Mouse (Mus musculus): Measurements from ENCODE around the gene Hes2. TPM values are rescaled to one million over a fixed set of nuclear protein-coding genes. Genes with fewer than 3 reads are reported as not detected.

Gene Hes2
- polyA plus RNA-seq, 1 experiment from 2014 or later = 2.4 TPM

GRCm38 (mm10) chr4:152125161-152126025 lies 33.3 kb upstream of the Hes2 start:
- Histone ChIP-seq H3K4me1 (peaks cover 26% of the 10 kb centered on the region), H3K36me3 (no peaks in the 10 kb centered on the region), H3K9me3 (replicated peaks) (no peaks in the 10 kb centered on the region), H3K27ac (no peak overlapping the region), H3K4me3 (peak overlapping the region; percentile 23), H3K4me2 (replicated peaks) (peak overlapping the region; percentile 41), H3K9ac (no peak overlapping the region), H3K27me3 (peaks cover 100% of the 10 kb centered on the region)
- 7% methylated on average over 56 of the region's 56 CpGs for WGBS
- no peak for ATAC-seq (ENCODE audit: low FRiP score)

DNA sequence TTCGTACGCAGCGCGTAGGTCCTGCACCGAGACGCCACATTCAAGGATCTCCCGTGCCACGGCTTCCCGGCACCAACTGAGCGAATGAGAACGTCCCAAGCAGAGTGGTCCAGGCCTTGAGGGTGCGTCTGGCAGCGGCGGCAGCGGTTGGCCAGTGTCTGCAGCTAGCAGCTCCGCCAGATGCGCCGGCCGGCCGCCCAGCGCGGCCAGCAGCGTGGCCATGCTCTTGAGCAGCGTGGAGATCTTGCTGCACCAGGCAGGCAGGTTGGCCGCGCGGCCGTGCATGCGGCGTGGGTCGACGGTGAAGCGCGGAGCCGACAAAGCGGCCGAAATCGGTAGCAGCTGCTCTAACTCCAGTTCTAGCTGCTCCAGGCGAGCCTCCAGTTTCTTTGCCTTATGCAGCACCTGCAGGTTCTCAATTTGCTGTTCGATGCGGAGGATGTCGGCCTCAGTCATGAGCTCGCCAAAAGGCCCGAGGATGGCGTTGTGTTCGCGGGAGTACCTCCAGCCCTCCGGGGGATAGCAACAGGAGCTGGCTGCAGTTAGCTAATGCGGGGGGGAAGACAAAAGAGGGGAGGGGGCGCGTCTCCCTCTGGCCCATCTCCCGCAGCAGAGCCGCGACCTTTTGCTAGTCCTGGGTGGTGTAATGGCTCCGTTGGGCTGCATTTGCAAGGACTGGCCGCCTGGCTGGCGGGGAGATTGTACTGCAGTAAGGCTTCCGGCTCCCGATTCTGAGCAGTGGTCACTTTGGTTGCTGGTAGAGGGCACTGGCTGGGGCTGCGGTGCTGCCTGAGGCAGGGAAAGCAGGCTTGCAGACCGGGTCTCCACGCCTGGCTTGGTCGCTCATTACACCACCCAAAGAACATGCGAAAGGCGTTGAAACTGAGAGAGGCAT lies 32.4 kb upstream of the Hes2 start:
- Histone ChIP-seq H3K4me2 (replicated peaks) (peak overlapping the region; percentile 41), H3K9ac (0 out of 2 replicates have a peak overlapping the region, but pooled peaks have one; percentile 6), H3K36me3 (no peaks in the 10 kb centered on the region), H3K27me3 (peaks cover 100% of the 10 kb centered on the region), H3K4me1 (peaks cover 26% of the 10 kb centered on the region), H3K4me3 (peak overlapping the region; percentile 23), H3K9me3 (replicated peaks) (no peaks in the 10 kb centered on the region), H3K27ac (no peak overlapping the region)
- no peak for ATAC-seq (ENCODE audit: low FRiP score)
- WGBS = 3% methylated on average over 64 of the region's 65 CpGs

GRCm38 (mm10) chr4:152127884-152128283 lies 30.8 kb upstream of the Hes2 start:
- Histone ChIP-seq H3K4me3 (no peak overlapping the region), H3K4me2 (replicated peaks) (no peak overlapping the region), H3K4me1 (peaks cover 41% of the 10 kb centered on the region), H3K9ac (no peak overlapping the region), H3K27me3 (peaks cover 100% of the 10 kb centered on the region), H3K27ac (no peak overlapping the region), H3K9me3 (replicated peaks) (no peaks in the 10 kb centered on the region), H3K36me3 (no peaks in the 10 kb centered on the region)
- no peak for ATAC-seq (ENCODE audit: low FRiP score)
- 82% methylated on average over 11 of the region's 11 CpGs for WGBS

DNA sequence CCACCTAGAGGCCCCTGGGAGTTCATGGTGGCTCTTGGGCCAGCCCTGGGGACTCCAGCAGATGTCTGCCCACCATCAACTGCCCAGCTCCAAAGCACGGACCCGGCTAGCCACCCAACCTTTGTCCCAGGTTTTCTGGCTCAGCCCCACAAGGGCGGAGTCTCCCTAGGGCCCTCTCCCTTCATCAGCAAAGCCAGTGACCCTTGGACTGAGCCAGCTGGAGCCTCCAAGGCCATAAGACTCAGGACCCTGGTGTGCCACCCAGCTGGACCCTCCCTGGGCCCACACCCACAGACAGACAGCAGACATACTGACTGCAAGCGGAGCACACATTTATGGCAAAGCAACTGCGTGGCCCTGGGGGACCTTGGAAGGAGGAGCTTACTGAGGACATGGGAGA lies 29.9 kb upstream of the Hes2 start:
- peaks cover 100% of the 10 kb centered on the region for H3K27me3 ChIP-seq
- no peak overlapping the region for H3K9ac ChIP-seq
- peaks cover 42% of the 10 kb centered on the region for H3K4me1 ChIP-seq
- no peak overlapping the region for H3K4me2 ChIP-seq (replicated peaks)
- no peaks in the 10 kb centered on the region for H3K9me3 ChIP-seq (replicated peaks)
- ATAC-seq (ENCODE audit: low FRiP score) = no peak
- 54% methylated on average over 5 of the region's 5 CpGs for WGBS
- no peak overlapping the region for H3K4me3 ChIP-seq
- no peaks in the 10 kb centered on the region for H3K36me3 ChIP-seq
- H3K27ac ChIP-seq = no peak overlapping the region

- Histone ChIP-seq H3K36me3 (no peaks in the 10 kb centered on the region), H3K27me3 (peaks cover 100% of the 10 kb centered on the region), H3K4me3 (no peak overlapping the region), H3K4me1 (peaks cover 42% of the 10 kb centered on the region), H3K27ac (no peak overlapping the region), H3K9ac (no peak overlapping the region), H3K9me3 (replicated peaks) (no peaks in the 10 kb centered on the region), H3K4me2 (replicated peaks) (no peak overlapping the region)
- ATAC-seq (ENCODE audit: low FRiP score) = no peak
- WGBS = 19% methylated on average over 13 of the region's 13 CpGs
Measured at GRCm38 (mm10) chr4:152129395-152129930, 29.2 kb upstream of the Hes2 start.

- under 1% methylated on average over 77 of the region's 85 CpGs for whole genome bisulfite sequencing
- H3K27ac ChIP-seq = no peak overlapping the region
Measured at GRCm38 (mm10) chr4:152130771-152131653, 27.7 kb upstream of the Hes2 start.

GRCm38 (mm10) chr4:152131809-152132771 lies 26.6 kb upstream of the Hes2 start:
- peak overlapping the region; percentile 54 for H3K4me2 ChIP-seq (replicated peaks)
- peaks cover 92% of the 10 kb centered on the region for H3K27me3 ChIP-seq
- 4% methylated on average over 50 of the region's 50 CpGs for WGBS
- H3K36me3 ChIP-seq = no peaks in the 10 kb centered on the region
- H3K9ac ChIP-seq = no peak overlapping the region
- no peaks in the 10 kb centered on the region for H3K9me3 ChIP-seq (replicated peaks)
- H3K27ac ChIP-seq = no peak overlapping the region
- no peak for ATAC-seq (ENCODE audit: low FRiP score)
- peak overlapping the region; percentile 29 for H3K4me3 ChIP-seq
- H3K4me1 ChIP-seq = peaks cover 30% of the 10 kb centered on the region

More at GRCm38 (mm10) chr4:152130771-152131653, 27.7 kb upstream of the Hes2 start:
- no peaks in the 10 kb centered on the region for H3K36me3 ChIP-seq
- peaks cover 35% of the 10 kb centered on the region for H3K4me1 ChIP-seq
- H3K27me3 ChIP-seq = peaks cover 95% of the 10 kb centered on the region
- H3K4me2 ChIP-seq (replicated peaks) = peak overlapping the region; percentile 54
- peak overlapping the region; percentile 18 for H3K9ac ChIP-seq
- H3K4me3 ChIP-seq = peak overlapping the region; percentile 29
- H3K9me3 ChIP-seq (replicated peaks) = no peaks in the 10 kb centered on the region
- peak; percentile 62 for ATAC-seq (ENCODE audit: low FRiP score)

GRCm38 (mm10) chr4:152132772-152133169 lies 25.9 kb upstream of the Hes2 start:
- Histone ChIP-seq H3K9ac (no peak overlapping the region), H3K27ac (no peak overlapping the region), H3K4me1 (peaks cover 30% of the 10 kb centered on the region), H3K36me3 (no peaks in the 10 kb centered on the region), H3K9me3 (replicated peaks) (no peaks in the 10 kb centered on the region), H3K27me3 (peaks cover 90% of the 10 kb centered on the region), H3K4me2 (replicated peaks) (no peak overlapping the region), H3K4me3 (no peak overlapping the region)
- WGBS = 19% methylated on average over 10 of the region's 10 CpGs
- ATAC-seq (ENCODE audit: low FRiP score) = no peak

- Histone ChIP-seq H3K4me1 (peaks cover 30% of the 10 kb centered on the region), H3K27ac (no peak overlapping the region), H3K4me3 (no peak overlapping the region), H3K36me3 (no peaks in the 10 kb centered on the region), H3K27me3 (peaks cover 88% of the 10 kb centered on the region), H3K9ac (no peak overlapping the region), H3K4me2 (replicated peaks) (no peak overlapping the region), H3K9me3 (replicated peaks) (no peaks in the 10 kb centered on the region)
- 61% methylated on average over 5 of the region's 5 CpGs for WGBS
- ATAC-seq (ENCODE audit: low FRiP score) = no peak
Measured at GRCm38 (mm10) chr4:152133213-152133612, 25.5 kb upstream of the Hes2 start.

- H3K4me2 ChIP-seq (replicated peaks) = no peak overlapping the region
- H3K27ac ChIP-seq = no peak overlapping the region
- no peaks in the 10 kb centered on the region for H3K36me3 ChIP-seq
- H3K9ac ChIP-seq = no peak overlapping the region
- no peak for ATAC-seq (ENCODE audit: low FRiP score)
- no peaks in the 10 kb centered on the region for H3K9me3 ChIP-seq (replicated peaks)
- H3K4me3 ChIP-seq = no peak overlapping the region
- peaks cover 38% of the 10 kb centered on the region for H3K4me1 ChIP-seq
- peaks cover 86% of the 10 kb centered on the region for H3K27me3 ChIP-seq
Measured at GRCm38 (mm10) chr4:152134507-152134906, 24.2 kb upstream of the Hes2 start.

- H3K4me3 ChIP-seq = no peak overlapping the region
- no peak for ATAC-seq (ENCODE audit: low FRiP score)
- H3K4me1 ChIP-seq = peaks cover 37% of the 10 kb centered on the region
- H3K27ac ChIP-seq = no peak overlapping the region
- H3K9ac ChIP-seq = no peak overlapping the region
- no peak overlapping the region for H3K4me2 ChIP-seq (replicated peaks)
- no peaks in the 10 kb centered on the region for H3K9me3 ChIP-seq (replicated peaks)
- peaks cover 83% of the 10 kb centered on the region for H3K27me3 ChIP-seq
- H3K36me3 ChIP-seq = no peaks in the 10 kb centered on the region
- WGBS = 83% methylated on average over 12 of the region's 12 CpGs
Measured at GRCm38 (mm10) chr4:152135363-152135762, 23.3 kb upstream of the Hes2 start.

Measured in hindbrain, embryonic 12.5 days (tissue).